Mouse (Mus musculus) 3T3-L1 (cell line): Measurements from ENCODE around the gene Ntn5.

Experiments
- DNase-seq: peaks from one replicate; pipeline ENCODE4 v3.0.0-alpha.2; 2015; ENCODE audit warnings: low read depth, low spot score

The Ntn5 gene

GRCm38 (mm10) chr7:45712022-45712757 lies 28.4 kb downstream of the Ntn5 start:
- no peak for DNase-seq

- DNase-seq, result no peak
Measured at GRCm38 (mm10) chr7:45713396-45713795, 29.6 kb downstream of the Ntn5 start.

GRCm38 (mm10) chr7:45713881-45714520 lies 30.2 kb downstream of the Ntn5 start:
- no peak for DNase-seq

DNA sequence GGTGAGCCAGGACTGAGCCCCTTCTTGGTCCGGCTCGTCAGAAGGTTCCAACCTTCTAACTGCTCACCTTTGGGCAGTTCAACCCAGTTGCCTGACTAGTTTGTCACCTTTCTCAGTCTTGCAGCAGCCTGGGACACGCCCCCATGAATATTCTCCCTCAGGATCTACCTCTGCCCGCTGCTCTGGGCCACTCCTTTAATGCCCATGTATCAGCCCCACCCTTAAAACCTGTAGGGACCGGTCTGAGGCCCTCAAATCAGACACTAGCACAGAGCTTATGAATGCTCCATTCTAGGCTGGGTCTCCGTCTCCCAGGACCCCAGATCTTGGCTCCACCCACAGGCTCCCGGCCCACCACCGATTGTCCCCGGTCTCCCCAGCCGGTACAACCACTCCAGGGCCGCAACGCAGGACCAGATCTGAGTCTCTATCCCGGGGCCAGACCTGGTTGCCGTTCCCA lies 30.8 kb downstream of the Ntn5 start:
- peak; percentile 43 for DNase-seq

GRCm38 (mm10) chr7:45715090-45715708 lies 31.4 kb downstream of the Ntn5 start, which contains the start of gene Rpl18:
Rpl18 (plus strand) TSS chr7:45715457.
- peak; percentile 98 for DNase-seq

DNA sequence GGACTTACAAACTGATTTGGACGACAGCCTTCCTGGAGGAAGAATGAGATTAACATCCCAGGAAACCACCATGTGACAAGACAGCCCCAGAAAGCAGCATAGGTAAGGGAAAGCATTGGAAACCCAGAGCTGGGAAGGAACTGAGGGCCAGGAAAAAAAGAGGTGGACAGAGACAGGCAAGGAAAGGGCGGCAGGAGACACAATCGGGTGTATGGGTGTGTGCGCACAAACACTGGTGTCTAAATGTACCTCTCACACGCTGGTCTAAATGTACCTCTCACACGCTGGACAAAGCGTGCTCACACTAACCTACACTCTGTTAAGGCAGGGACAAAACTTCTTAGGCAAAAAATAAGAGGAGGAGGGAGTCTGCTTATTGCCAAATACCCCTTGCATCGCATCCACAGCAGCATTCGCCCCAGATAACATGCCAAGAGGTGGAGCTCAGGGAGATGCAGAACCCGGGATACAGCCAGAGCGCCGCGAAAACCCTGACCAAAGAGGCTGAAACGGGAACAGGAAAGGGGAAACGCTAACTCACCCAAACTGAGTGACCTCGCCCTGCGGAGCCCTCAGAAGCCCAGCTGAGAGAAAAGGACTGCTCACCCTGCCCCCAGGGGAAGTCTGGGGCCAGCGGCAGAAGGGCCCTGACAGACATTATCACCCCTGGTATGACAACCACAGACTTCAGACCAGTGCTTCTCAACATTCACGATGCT lies 32.1 kb downstream of the Ntn5 start:
- DNase-seq, result no peak

- DNase-seq, result no peak
Measured at GRCm38 (mm10) chr7:45716460-45716857, 32.6 kb downstream of the Ntn5 start.

- no peak for DNase-seq
Measured at GRCm38 (mm10) chr7:45716952-45717917, 33.4 kb downstream of the Ntn5 start.

DNA sequence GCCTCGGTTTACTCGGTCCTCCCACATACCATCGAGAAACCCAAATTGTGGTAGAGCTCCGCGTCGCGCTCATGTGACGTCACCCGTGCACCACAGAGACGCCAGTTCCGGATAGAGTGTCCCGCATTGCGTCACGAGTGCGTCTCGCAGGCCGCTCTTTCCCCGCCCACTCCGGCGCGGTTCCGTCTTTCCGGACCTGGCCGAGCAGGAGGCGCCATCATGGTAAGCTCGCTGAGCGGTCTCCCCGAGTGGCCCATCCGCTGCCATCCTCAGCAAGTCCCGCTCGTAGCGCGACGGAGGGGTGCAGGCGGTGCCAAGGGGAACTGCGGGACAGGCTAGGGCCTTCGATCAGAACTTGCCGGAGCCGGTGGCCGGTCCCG lies 34.1 kb downstream of the Ntn5 start, which contains the start of gene Sphk2:
Gene Sphk2, minus strand, starts transcription at position 85 of the 380 bp plus-strand sequence.
- peak; percentile 94 for DNase-seq

DNA sequence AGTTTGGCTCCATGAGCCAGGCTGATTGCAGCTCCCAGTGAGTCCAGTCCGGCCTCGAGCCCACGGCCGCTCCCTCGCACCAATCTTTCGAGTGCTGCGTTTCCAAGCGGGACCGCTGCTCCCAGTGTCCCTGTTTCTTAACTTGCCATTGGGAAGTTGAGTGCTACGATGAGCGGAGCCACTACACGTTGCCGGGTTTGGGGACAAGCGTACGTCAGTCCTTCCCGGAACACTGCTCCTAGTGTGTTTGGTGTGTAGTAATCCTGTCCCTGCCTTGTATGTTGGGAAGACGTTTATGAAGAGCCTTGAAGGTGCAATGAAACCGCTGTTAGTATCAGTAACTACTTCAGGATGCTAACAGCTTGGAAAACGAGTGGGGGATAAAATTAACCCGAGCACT lies 34.5 kb downstream of the Ntn5 start:
- peak; percentile 32 for DNase-seq

GRCm38 (mm10) chr7:45719180-45719579 lies 35.4 kb downstream of the Ntn5 start:
- no peak for DNase-seq

DNA sequence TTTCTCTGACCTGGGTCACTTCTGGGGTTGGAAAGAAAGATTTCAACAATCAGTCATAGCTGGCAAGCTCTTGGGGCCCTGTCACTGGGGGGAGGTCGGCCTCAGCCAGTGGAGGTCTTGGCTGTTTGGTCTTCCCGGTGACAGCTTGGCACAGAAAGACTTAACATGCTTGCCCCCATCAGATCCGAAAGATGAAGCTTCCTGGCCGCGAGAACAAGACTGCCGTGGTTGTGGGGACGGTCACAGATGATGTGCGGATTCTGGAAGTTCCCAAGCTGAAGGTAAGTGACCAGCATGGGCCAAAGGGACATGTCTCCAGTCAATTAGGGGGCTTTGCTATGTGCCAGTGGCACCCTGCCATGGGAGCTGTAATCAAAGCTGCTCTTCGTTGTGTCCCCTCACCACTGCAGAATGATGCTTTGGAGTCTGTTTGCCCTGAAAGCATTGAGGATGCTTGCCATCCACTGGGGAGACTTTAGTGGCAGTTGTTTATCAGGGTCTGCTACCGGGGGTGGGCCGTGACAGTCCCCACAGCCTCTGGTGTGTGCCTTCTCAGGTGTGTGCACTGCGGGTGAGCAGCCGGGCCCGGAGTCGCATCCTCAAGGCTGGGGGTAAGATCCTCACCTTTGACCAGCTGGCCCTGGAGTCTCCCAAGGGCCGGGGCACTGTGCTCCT lies 36.1 kb downstream of the Ntn5 start:
- DNase-seq, result no peak

GRCm38 (mm10) chr7:45720413-45721233 lies 36.8 kb downstream of the Ntn5 start, which contains the start of gene Fam83e:
Fam83e (plus strand) TSS chr7:45721212.
- no peak for DNase-seq

GRCm38 (mm10) chr7:45721234-45721571 lies 37.4 kb downstream of the Ntn5 start:
- no peak for DNase-seq

- DNase-seq, result no peak
Measured at GRCm38 (mm10) chr7:45721642-45722347, 38.0 kb downstream of the Ntn5 start.

- no peak for DNase-seq
Measured at GRCm38 (mm10) chr7:45722348-45722713, 38.5 kb downstream of the Ntn5 start.

DNA sequence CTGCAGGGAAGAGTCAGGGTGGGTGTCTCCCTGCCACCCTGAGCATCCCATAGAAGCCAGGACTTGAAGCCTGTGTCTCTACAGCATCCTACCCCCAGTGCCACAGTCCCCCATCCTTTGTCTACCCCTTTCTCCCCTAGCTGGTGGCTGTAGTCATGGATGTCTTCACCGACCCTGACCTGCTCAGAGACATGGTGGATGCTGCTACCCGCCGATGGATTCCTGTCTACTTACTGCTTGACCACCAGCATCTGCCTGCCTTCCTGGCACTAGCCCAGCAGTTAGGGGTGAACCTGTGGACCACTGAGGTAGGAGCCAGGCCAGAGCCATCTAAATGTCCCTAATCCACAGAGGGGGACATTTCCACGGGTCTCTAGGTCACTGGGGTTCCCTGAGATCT lies 39.5 kb downstream of the Ntn5 start:
- no peak for DNase-seq

GRCm38 (mm10) chr7:45723781-45724180 lies 40.0 kb downstream of the Ntn5 start:
- no peak for DNase-seq

DNA sequence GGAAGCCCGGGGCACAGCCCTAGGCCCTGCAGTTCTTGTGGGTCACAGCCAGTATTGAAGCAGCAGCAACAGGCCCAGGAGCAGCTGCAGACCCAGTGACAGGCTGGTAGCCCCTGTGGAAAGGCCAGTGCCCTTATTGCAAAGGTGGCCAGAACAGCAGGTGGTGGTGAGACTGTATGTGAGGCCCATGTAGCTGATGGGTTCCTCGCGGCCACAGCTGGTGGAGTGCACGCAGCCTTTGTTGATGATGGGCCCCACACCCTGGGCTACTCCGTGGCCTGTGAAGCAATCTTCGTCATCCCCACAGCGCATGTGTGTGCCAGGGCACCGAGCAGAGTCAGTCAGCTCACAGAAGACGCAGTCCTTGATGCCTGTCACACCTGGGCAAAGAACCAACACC lies 41.3 kb downstream of the Ntn5 start:
- DNase-seq, result no peak
